ENCODE assay signal across 11 mouse cellular contexts in genomic region chr16:62500334-62500733, GRCm38 (mm10).
A peak's percentile ranks its signal among the peaks of the same experiment; 100 is the strongest.
DNase-seq lines count a peak whose midpoint lies in the region; ATAC-seq lines count a peak whose summit lies in the region.
"Had no signal": no experiment of that assay in that cellular context is flagged by ENCODE, and none has a peak within 500 bp of the region (broad histone marks: within the 10 kb centered on the region; RNA-seq: fewer than 3 reads in every experiment).

No protein-coding gene starts in this region.

- peak; percentile 48 for DNase-seq in layer of hippocampus, adult 9-11 months
- peak; percentile 62 to 78 for DNase-seq in right cerebral cortex, adult 2 months (ENCODE audit: low spot score in 2 of 2)
- DNase-seq in thymus, postnatal 14 days: no peak
- no peak for DNase-seq in ovary, postnatal 14 days (ENCODE audit: low spot score)
- DNase-seq: lung, adult 2 months had no signal

- H3K27ac ChIP-seq in hindbrain, embryonic 15.5 days (replicated peaks): 0 out of 2 replicates have a peak overlapping the region, but pooled peaks have one; percentile 30
- no peak overlapping the region for H3K27ac ChIP-seq in hindbrain, embryonic 12.5 days
- no peak overlapping the region for H3K27ac ChIP-seq in heart, embryonic 12.5 days (ENCODE audit: poor library complexity, severe bottlenecking)
- H3K27ac ChIP-seq: heart, embryonic 13.5 days had no signal

- H3K4me2 ChIP-seq in hindbrain, embryonic 15.5 days: no peak overlapping the region
- no peak overlapping the region for H3K4me2 ChIP-seq in hindbrain, embryonic 12.5 days (replicated peaks)
- H3K4me2 ChIP-seq in heart, embryonic 12.5 days: no peak overlapping the region
- H3K4me2 ChIP-seq: heart, embryonic 13.5 days had no signal

- no peaks in the 10 kb centered on the region for H3K27me3 ChIP-seq in hindbrain, embryonic 15.5 days
- H3K27me3 ChIP-seq in hindbrain, embryonic 12.5 days: no peaks in the 10 kb centered on the region
- H3K27me3 ChIP-seq in heart, embryonic 12.5 days (replicated peaks): no peaks in the 10 kb centered on the region
- H3K27me3 ChIP-seq: heart, embryonic 13.5 days had no signal

- H3K4me3 ChIP-seq in hindbrain, embryonic 15.5 days: no peak overlapping the region
- H3K4me3 ChIP-seq in hindbrain, embryonic 12.5 days: no peak overlapping the region
- H3K4me3 ChIP-seq in heart, embryonic 12.5 days: no peak overlapping the region
- H3K4me3 ChIP-seq: heart, embryonic 13.5 days had no signal

- H3K9ac ChIP-seq in hindbrain, embryonic 15.5 days: no peak overlapping the region
- no peak overlapping the region for H3K9ac ChIP-seq in hindbrain, embryonic 12.5 days
- H3K9ac ChIP-seq in heart, embryonic 12.5 days: no peak overlapping the region
- H3K9ac ChIP-seq: heart, embryonic 13.5 days had no signal

- WGBS in hindbrain, embryonic 15.5 days: 71% methylated on average over 6 of the region's 6 CpGs
- WGBS in hindbrain, embryonic 12.5 days: 74% methylated on average over 6 of the region's 6 CpGs
- 66% methylated on average over 6 of the region's 6 CpGs for WGBS in heart, embryonic 12.5 days

- 0 out of 2 replicates have a peak, but pooled peaks have one; percentile 65 for ATAC-seq in hindbrain, embryonic 15.5 days (ENCODE audit: low FRiP score, low read depth)
- no peak for ATAC-seq in hindbrain, embryonic 12.5 days (ENCODE audit: low FRiP score)
- peak; percentile 90 for ATAC-seq in frontal cortex, adult (ENCODE audit: low TSS enrichment)
- ATAC-seq in heart, embryonic 12.5 days (ENCODE audit: insufficient number of reproducible peaks, low FRiP score): no peak
- ATAC-seq: intestine, postnatal 0 days had no signal

- H3K9me3 ChIP-seq in hindbrain, embryonic 15.5 days: no peaks in the 10 kb centered on the region
- no peaks in the 10 kb centered on the region for H3K9me3 ChIP-seq in hindbrain, embryonic 12.5 days (replicated peaks)
- no peaks in the 10 kb centered on the region for H3K9me3 ChIP-seq in heart, embryonic 12.5 days (replicated peaks)
- H3K9me3 ChIP-seq: heart, embryonic 13.5 days had no signal

- H3K36me3 ChIP-seq in hindbrain, embryonic 15.5 days: no peaks in the 10 kb centered on the region
- H3K36me3 ChIP-seq in hindbrain, embryonic 12.5 days: no peaks in the 10 kb centered on the region
- no peaks in the 10 kb centered on the region for H3K36me3 ChIP-seq in heart, embryonic 12.5 days
- H3K36me3 ChIP-seq: heart, embryonic 13.5 days had no signal

- no peaks in the 10 kb centered on the region; the same call in 1 of the 2 replicates for H3K4me1 ChIP-seq in hindbrain, embryonic 15.5 days (replicated peaks)
- no peaks in the 10 kb centered on the region for H3K4me1 ChIP-seq in hindbrain, embryonic 12.5 days
- no peaks in the 10 kb centered on the region for H3K4me1 ChIP-seq in heart, embryonic 12.5 days (replicated peaks)
- H3K4me1 ChIP-seq: heart, embryonic 13.5 days had no signal

Comparison
In these comparisons a context has a peak if more than half of its experiments do, and no peak if none do; other contexts are left out.
1. ATAC-seq: peak in hindbrain, embryonic 15.5 days (single experiment) and frontal cortex, adult (single experiment); none in hindbrain, embryonic 12.5 days (single experiment) and heart, embryonic 12.5 days (single experiment).
2. DNase-seq: peak in layer of hippocampus, adult 9-11 months (single experiment) and right cerebral cortex, adult 2 months (2 of 2); none in thymus, postnatal 14 days (single experiment) and ovary, postnatal 14 days (single experiment).